ENCODE assay signal across 22 mouse cellular contexts in the genomic region with DNA sequence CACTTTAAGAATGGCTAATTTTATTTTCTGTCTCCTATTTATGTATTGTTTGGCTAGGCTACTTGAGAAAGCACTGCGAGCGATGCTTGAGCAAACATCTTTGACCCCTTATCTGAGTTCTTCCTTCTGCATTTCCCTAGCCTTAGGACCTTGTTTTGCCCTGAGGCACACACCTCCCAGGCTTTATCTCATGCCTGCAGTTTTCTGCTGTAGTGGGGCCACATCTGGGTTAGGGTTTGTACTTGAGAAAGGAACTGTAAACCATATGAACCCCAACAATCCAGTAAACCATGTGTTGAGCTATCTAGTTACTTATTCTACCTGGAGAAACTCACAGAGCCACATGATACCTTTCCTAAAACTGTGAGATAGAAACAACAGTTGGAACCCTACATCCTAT.
"Had no signal": no experiment of that assay in that cellular context is flagged by ENCODE, and none has a peak within 500 bp of the region (broad histone marks: within the 10 kb centered on the region; RNA-seq: fewer than 3 reads in every experiment).

No protein-coding gene starts in this region.

- DNase-seq: kidney, adult 8-10 months; kidney, postnatal 10 days; kidney, postnatal 36 days; layer of hippocampus, postnatal 36 days; lung, adult 18-20 months; lung, postnatal 10 days; lung, postnatal 36 days; retina, postnatal 1 day; right cerebral cortex, postnatal 25 days; spleen, adult 18-20 months; thymus, postnatal 36 days had no signal

- H3K4me2 ChIP-seq: kidney, embryonic 15.5 days; lung, embryonic 15.5 days; midbrain, embryonic 13.5 days; neural tube, embryonic 13.5 days; stomach, embryonic 15.5 days had no signal

- H3K4me1 ChIP-seq: kidney, embryonic 15.5 days; lung, embryonic 15.5 days; megakaryocyte, embryonic 14.5 days; stomach, embryonic 15.5 days had no signal

- H3K36me3 ChIP-seq: kidney, embryonic 15.5 days; lung, embryonic 15.5 days; midbrain, embryonic 10.5 days; midbrain, embryonic 13.5 days; neural tube, embryonic 13.5 days; stomach, embryonic 15.5 days had no signal

- H3K4me3 ChIP-seq: kidney, embryonic 15.5 days; left cerebral cortex, adult 2 months; lung, embryonic 15.5 days; megakaryocyte, embryonic 14.5 days; midbrain, embryonic 10.5 days; midbrain, embryonic 13.5 days; myocyte; neural tube, embryonic 13.5 days; stomach, embryonic 15.5 days had no signal

- H3K27me3 ChIP-seq: lung, embryonic 15.5 days; megakaryocyte, embryonic 14.5 days; stomach, embryonic 15.5 days had no signal

- ATAC-seq: midbrain, embryonic 13.5 days; midbrain, embryonic 16.5 days had no signal

- H3K9ac ChIP-seq: kidney, embryonic 15.5 days; liver, embryonic 14.5 days; lung, embryonic 15.5 days; midbrain, embryonic 13.5 days; neural tube, embryonic 13.5 days; stomach, embryonic 15.5 days had no signal

- H3K9me3 ChIP-seq: kidney, embryonic 15.5 days; lung, embryonic 15.5 days; midbrain, embryonic 10.5 days; midbrain, embryonic 13.5 days; neural tube, embryonic 13.5 days; stomach, embryonic 15.5 days had no signal

- H3K27ac ChIP-seq: kidney, embryonic 15.5 days; left cerebral cortex, adult 2 months; liver, embryonic 14.5 days; lung, embryonic 15.5 days; midbrain, embryonic 13.5 days; neural tube, embryonic 13.5 days; stomach, embryonic 15.5 days had no signal
